Mouse (Mus musculus): ENCODE data around the gene Slc35f6. TPM values are rescaled to one million over a fixed set of nuclear protein-coding genes. Genes with fewer than 3 reads are reported as not detected.

The Slc35f6 gene
- total RNA-seq, 1 experiment = 40.0 TPM

GRCm38 (mm10) chr5:30613242-30613641, 34.5 kb upstream of the Slc35f6 start:
- H3K4me1 ChIP-seq (ENCODE audit: control insufficient read depth in 2 of 2, insufficient read depth in 2 of 2, low read length in 2 of 2, poor library complexity in 1 of 2) = peaks cover 15 to 41% of the 10 kb centered on the region in 2 experiments
- H3K4me3 ChIP-seq (ENCODE audit: insufficient read depth in 1 of 2, low read depth in 1 of 2, low read length in 2 of 2, poor library complexity in 1 of 2, severe bottlenecking in 1 of 2) = no peak overlapping the region
- no peaks in the 10 kb centered on the region for H3K9me3 ChIP-seq (ENCODE audit: control insufficient read depth, insufficient read depth, low read depth, low read length)
- no peak overlapping the region for H3K9ac ChIP-seq (ENCODE audit: insufficient read depth, low read depth, low read length, poor library complexity, severe bottlenecking)
- TF ChIP-seq MAFK (IDR thresholded peaks at IDR 0.05; ENCODE audit: insufficient read depth, low read depth, low read length) = no peak
- no peak for TF ChIP-seq CHD2 (IDR thresholded peaks at IDR 0.05; ENCODE audit: low read depth, low read length)
- TF ChIP-seq ZNF384 (IDR thresholded peaks at IDR 0.05; ENCODE audit: low read depth, low read length) = no peak
- TF ChIP-seq HCFC1 (IDR thresholded peaks at IDR 0.05; ENCODE audit: borderline replicate concordance, insufficient read depth, low read length) = no peak
- TF ChIP-seq ZC3H11A (IDR thresholded peaks at IDR 0.05; ENCODE audit: borderline replicate concordance, low read depth, low read length) = no peak
- no peak overlapping the region for H3K27ac ChIP-seq (ENCODE audit: insufficient read depth, low read depth, low read length, poor library complexity, severe bottlenecking)
- DNase-seq (ENCODE audit: low read depth, low spot score) = no peak
- in situ Hi-C loops (cut with MboI; ENCODE audit: low sequenced_read_pairs in 2 of 2, unreplicated experiment in 2 of 2) = no loop called here
- no peaks in the 10 kb centered on the region for H3K36me3 ChIP-seq (ENCODE audit: control insufficient read depth, insufficient read depth, low read length, poor library complexity, severe bottlenecking)

- in situ Hi-C loops (cut with MboI; ENCODE audit: low sequenced_read_pairs in 2 of 2, unreplicated experiment in 2 of 2) = no loop called here
- Histone ChIP-seq H3K27ac (ENCODE audit: insufficient read depth, low read depth, low read length, poor library complexity, severe bottlenecking) (peak overlapping the region; percentile 48; the same call in 1 of the 2 replicates), H3K4me1 (ENCODE audit: control insufficient read depth in 2 of 2, insufficient read depth in 2 of 2, low read length in 2 of 2, poor library complexity in 1 of 2) (peaks cover 15 to 39% of the 10 kb centered on the region in 2 experiments), H3K9ac (ENCODE audit: insufficient read depth, low read depth, low read length, poor library complexity, severe bottlenecking) (no peak overlapping the region), H3K36me3 (ENCODE audit: control insufficient read depth, insufficient read depth, low read length, poor library complexity, severe bottlenecking) (no peaks in the 10 kb centered on the region), H3K9me3 (ENCODE audit: control insufficient read depth, insufficient read depth, low read depth, low read length) (no peaks in the 10 kb centered on the region), H3K4me3 (ENCODE audit: insufficient read depth in 1 of 2, low read depth in 1 of 2, low read length in 2 of 2, poor library complexity in 1 of 2, severe bottlenecking in 1 of 2) (no peak overlapping the region)
- TF ChIP-seq ZC3H11A (IDR thresholded peaks at IDR 0.05; ENCODE audit: borderline replicate concordance, low read depth, low read length) (no peak), HCFC1 (IDR thresholded peaks at IDR 0.05; ENCODE audit: borderline replicate concordance, insufficient read depth, low read length) (no peak), CHD2 (IDR thresholded peaks at IDR 0.05; ENCODE audit: low read depth, low read length) (no peak), MAFK (IDR thresholded peaks at IDR 0.05; ENCODE audit: insufficient read depth, low read depth, low read length) (no peak), ZNF384 (IDR thresholded peaks at IDR 0.05; ENCODE audit: low read depth, low read length) (no peak)
- DNase-seq (ENCODE audit: low read depth, low spot score) = no peak
Measured at GRCm38 (mm10) chr5:30614221-30614620, 33.5 kb upstream of the Slc35f6 start.

- no peak overlapping the region for H3K9ac ChIP-seq (ENCODE audit: insufficient read depth, low read depth, low read length, poor library complexity, severe bottlenecking)
- in situ Hi-C loops (cut with MboI; ENCODE audit: low sequenced_read_pairs in 2 of 2, unreplicated experiment in 2 of 2) = no loop called here
- H3K4me1 ChIP-seq (ENCODE audit: control insufficient read depth in 2 of 2, insufficient read depth in 2 of 2, low read length in 2 of 2, poor library complexity in 1 of 2) = peaks cover 12 to 34% of the 10 kb centered on the region in 2 experiments
- no peak overlapping the region for H3K27ac ChIP-seq (ENCODE audit: insufficient read depth, low read depth, low read length, poor library complexity, severe bottlenecking)
- H3K4me3 ChIP-seq (ENCODE audit: insufficient read depth in 1 of 2, low read depth in 1 of 2, low read length in 2 of 2, poor library complexity in 1 of 2, severe bottlenecking in 1 of 2) = no peak overlapping the region
- no peak for TF ChIP-seq CHD2 (IDR thresholded peaks at IDR 0.05; ENCODE audit: low read depth, low read length)
- TF ChIP-seq HCFC1 (IDR thresholded peaks at IDR 0.05; ENCODE audit: borderline replicate concordance, insufficient read depth, low read length) = no peak
- TF ChIP-seq MAFK (IDR thresholded peaks at IDR 0.05; ENCODE audit: insufficient read depth, low read depth, low read length) = no peak
- TF ChIP-seq ZC3H11A (IDR thresholded peaks at IDR 0.05; ENCODE audit: borderline replicate concordance, low read depth, low read length) = no peak
- no peak for TF ChIP-seq ZNF384 (IDR thresholded peaks at IDR 0.05; ENCODE audit: low read depth, low read length)
- DNase-seq (ENCODE audit: low read depth, low spot score) = no peak
- H3K9me3 ChIP-seq (ENCODE audit: control insufficient read depth, insufficient read depth, low read depth, low read length) = no peaks in the 10 kb centered on the region
- H3K36me3 ChIP-seq (ENCODE audit: control insufficient read depth, insufficient read depth, low read length, poor library complexity, severe bottlenecking) = no peaks in the 10 kb centered on the region
Measured at GRCm38 (mm10) chr5:30615416-30615815, 32.3 kb upstream of the Slc35f6 start.

GRCm38 (mm10) chr5:30615819-30616218, 31.9 kb upstream of the Slc35f6 start:
- DNase-seq (ENCODE audit: low read depth, low spot score) = no peak
- H3K4me1 ChIP-seq (ENCODE audit: control insufficient read depth in 2 of 2, insufficient read depth in 2 of 2, low read length in 2 of 2, poor library complexity in 1 of 2) = peaks cover 12 to 32% of the 10 kb centered on the region in 2 experiments
- TF ChIP-seq MAFK (IDR thresholded peaks at IDR 0.05; ENCODE audit: insufficient read depth, low read depth, low read length) (no peak), HCFC1 (IDR thresholded peaks at IDR 0.05; ENCODE audit: borderline replicate concordance, insufficient read depth, low read length) (no peak), ZNF384 (IDR thresholded peaks at IDR 0.05; ENCODE audit: low read depth, low read length) (no peak), ZC3H11A (IDR thresholded peaks at IDR 0.05; ENCODE audit: borderline replicate concordance, low read depth, low read length) (no peak), CHD2 (IDR thresholded peaks at IDR 0.05; ENCODE audit: low read depth, low read length) (no peak)
- H3K27ac ChIP-seq (ENCODE audit: insufficient read depth, low read depth, low read length, poor library complexity, severe bottlenecking) = no peak overlapping the region
- in situ Hi-C loops (cut with MboI; ENCODE audit: low sequenced_read_pairs in 2 of 2, unreplicated experiment in 2 of 2) = no loop called here
- H3K9ac ChIP-seq (ENCODE audit: insufficient read depth, low read depth, low read length, poor library complexity, severe bottlenecking) = no peak overlapping the region
- H3K4me3 ChIP-seq (ENCODE audit: insufficient read depth in 1 of 2, low read depth in 1 of 2, low read length in 2 of 2, poor library complexity in 1 of 2, severe bottlenecking in 1 of 2) = no peak overlapping the region
- no peaks in the 10 kb centered on the region for H3K36me3 ChIP-seq (ENCODE audit: control insufficient read depth, insufficient read depth, low read length, poor library complexity, severe bottlenecking)
- no peaks in the 10 kb centered on the region for H3K9me3 ChIP-seq (ENCODE audit: control insufficient read depth, insufficient read depth, low read depth, low read length)

GRCm38 (mm10) chr5:30616644-30617043, 31.1 kb upstream of the Slc35f6 start:
- in situ Hi-C loops (cut with MboI; ENCODE audit: low sequenced_read_pairs in 2 of 2, unreplicated experiment in 2 of 2) = no loop called here
- TF ChIP-seq ZC3H11A (IDR thresholded peaks at IDR 0.05; ENCODE audit: borderline replicate concordance, low read depth, low read length) (no peak), MAFK (IDR thresholded peaks at IDR 0.05; ENCODE audit: insufficient read depth, low read depth, low read length) (no peak), ZNF384 (IDR thresholded peaks at IDR 0.05; ENCODE audit: low read depth, low read length) (no peak), CHD2 (IDR thresholded peaks at IDR 0.05; ENCODE audit: low read depth, low read length) (no peak), HCFC1 (IDR thresholded peaks at IDR 0.05; ENCODE audit: borderline replicate concordance, insufficient read depth, low read length) (no peak)
- no peaks in the 10 kb centered on the region for H3K9me3 ChIP-seq (ENCODE audit: control insufficient read depth, insufficient read depth, low read depth, low read length)
- no peak overlapping the region for H3K4me3 ChIP-seq (ENCODE audit: insufficient read depth in 1 of 2, low read depth in 1 of 2, low read length in 2 of 2, poor library complexity in 1 of 2, severe bottlenecking in 1 of 2)
- no peaks in the 10 kb centered on the region for H3K36me3 ChIP-seq (ENCODE audit: control insufficient read depth, insufficient read depth, low read length, poor library complexity, severe bottlenecking)
- no peak overlapping the region for H3K9ac ChIP-seq (ENCODE audit: insufficient read depth, low read depth, low read length, poor library complexity, severe bottlenecking)
- peaks cover 12 to 28% of the 10 kb centered on the region in 2 experiments for H3K4me1 ChIP-seq (ENCODE audit: control insufficient read depth in 2 of 2, insufficient read depth in 2 of 2, low read length in 2 of 2, poor library complexity in 1 of 2)
- DNase-seq (ENCODE audit: low read depth, low spot score) = no peak
- no peak overlapping the region for H3K27ac ChIP-seq (ENCODE audit: insufficient read depth, low read depth, low read length, poor library complexity, severe bottlenecking)

All from ES-E14 (cell line).